Mouse (Mus musculus) kidney, postnatal 0 days (tissue): ENCODE data around the gene Nxph4. TPM values are rescaled to one million over a fixed set of nuclear protein-coding genes. Genes with fewer than 3 reads are reported as not detected.

Source experiments
- ATAC-seq: fragments of 200-750 bp; cut with Nextera tagmentation; replicated peaks from 2 replicates; pipeline ENCODE4 v1.8.0; 2017; ENCODE audit warnings: low read depth, moderate number of reproducible peaks, moderate TSS enrichment, moderate library complexity; ENCODE audit not compliant: low FRiP score
- DNase-seq: peaks from one replicate; pipeline ENCODE4 v3.0.0-alpha.2; 2016; ENCODE audit warnings: low spot score
- H3K27ac ChIP-seq: fragments of 300-500 bp; sonication (generic); 2 replicates; pipeline ENCODE4 v1.5.1; 2014; ENCODE audit warnings: mild to moderate bottlenecking
- H3K27me3 ChIP-seq: fragments of 300-500 bp; sonication (generic); 2 replicates; pipeline ENCODE4 v1.6.1; 2014; ENCODE audit warnings: low read length, mixed read lengths; ENCODE audit not compliant: insufficient read depth
- H3K36me3 ChIP-seq: fragments of 300-500 bp; sonication (generic); 2 replicates; pipeline ENCODE4 v1.6.1; 2014; ENCODE audit warnings: low read length, mixed read lengths; ENCODE audit not compliant: insufficient read depth
- H3K4me1 ChIP-seq: fragments of 300-500 bp; sonication (generic); replicated peaks from 2 replicates; pipeline ENCODE4 v1.6.1; 2014; ENCODE audit warnings: antibody characterized with exemption, low read length, mixed read lengths; ENCODE audit not compliant: insufficient read depth
- H3K4me2 ChIP-seq: fragments of 300-500 bp; sonication (generic); 2 replicates; pipeline ENCODE4 v1.6.1; 2014; ENCODE audit warnings: mild to moderate bottlenecking, low read length, moderate library complexity, mixed read lengths
- H3K4me3 ChIP-seq: fragments of 300-500 bp; sonication (generic); replicated peaks from 2 replicates; pipeline ENCODE4 v1.5.1; 2014; ENCODE audit warnings: low read depth, low read length
- H3K9ac ChIP-seq: fragments of 300-500 bp; sonication (generic); 2 replicates; pipeline ENCODE4 v1.6.1; 2014; ENCODE audit warnings: low read depth, low read length
- H3K9me3 ChIP-seq: fragments of 300-500 bp; sonication (generic); replicated peaks from 2 replicates; pipeline ENCODE4 v1.6.1; 2016; ENCODE audit warnings: low read length, inconsistent platforms, mixed read lengths
- CTCF ChIP-seq: IDR thresholded peaks from 2 replicates; pipeline ENCODE4 v1.5.1; 2016; ENCODE audit warnings: antibody characterized with exemption, low read depth, mild to moderate bottlenecking, moderate library complexity
- WGBS: fragments of 180-500 bp; shearing (Covaris S2); extraction: QIAGEN DNeasy Blood & Tissue Kit; methylation state at CpG from one replicate; pipeline ENCODE4 v1.1.7; 2014; 5-methylcytosine and 5-hydroxymethylcytosine counted together
- polyA plus RNA-seq: library from polyadenylated mRNA; unstranded; fragments of >200 nt; fragmentation: Nextera tagmentation; extraction: Ambion mirVana; gene quantifications from 2 replicates; pipeline ENCODE4 v1.2.1, GENCODE M21; 2015

Nxph4 gene
- polyA plus RNA-seq, 1 experiment from 2014 or later: 0.93 TPM

- Histone ChIP-seq H3K9me3 (no peaks in the 10 kb centered on the region), H3K27me3 (peaks cover 49% of the 10 kb centered on the region), H3K4me3 (peak overlapping the region; percentile 44), H3K36me3 (no peaks in the 10 kb centered on the region), H3K9ac (peak overlapping the region; percentile 39; the same call in 1 of the 2 replicates), H3K4me1 (peaks cover 36% of the 10 kb centered on the region), H3K4me2 (peak overlapping the region; percentile 83), H3K27ac (no peak overlapping the region)
- ATAC-seq (no peak), DNase-seq (no peak)
- under 1% methylated on average over 44 of the region's 46 CpGs for WGBS
- 0 out of 2 replicates have a peak, but pooled peaks have one; percentile 32 for TF ChIP-seq CTCF
Observed at GRCm38 (mm10) chr10:127511634-127512306, 22.6 kb downstream of the Nxph4 start.

GRCm38 (mm10) chr10:127510895-127511617 is 23.3 kb downstream of the Nxph4 start:
- WGBS: 12% methylated on average over 11 of the region's 11 CpGs
- no peaks in the 10 kb centered on the region for H3K9me3 ChIP-seq
- peaks cover 29% of the 10 kb centered on the region; the same call in 1 of the 2 replicates for H3K4me1 ChIP-seq
- peak overlapping the region; percentile 83; the same call in 1 of the 2 replicates for H3K4me2 ChIP-seq
- ATAC-seq: no peak
- H3K27me3 ChIP-seq: peaks cover 49% of the 10 kb centered on the region
- no peak overlapping the region for H3K27ac ChIP-seq
- H3K9ac ChIP-seq: no peak overlapping the region
- H3K36me3 ChIP-seq: no peaks in the 10 kb centered on the region
- DNase-seq: no peak
- TF ChIP-seq CTCF: no peak
- H3K4me3 ChIP-seq: 0 out of 2 replicates have a peak overlapping the region, but pooled peaks have one; percentile 44

- Histone ChIP-seq H3K27ac (no peak overlapping the region), H3K9me3 (no peaks in the 10 kb centered on the region), H3K27me3 (peaks cover 49% of the 10 kb centered on the region), H3K4me3 (no peak overlapping the region; the same call in 1 of the 2 replicates), H3K36me3 (no peaks in the 10 kb centered on the region), H3K9ac (no peak overlapping the region), H3K4me1 (peaks cover 26% of the 10 kb centered on the region; the same call in 1 of the 2 replicates), H3K4me2 (peak overlapping the region; percentile 63)
- TF ChIP-seq CTCF: no peak
- ATAC-seq (no peak), DNase-seq (no peak)
- WGBS: 16% methylated on average over 17 of the region's 17 CpGs
Observed at GRCm38 (mm10) chr10:127509837-127510701, 24.3 kb downstream of the Nxph4 start.

- Histone ChIP-seq H3K9me3 (no peaks in the 10 kb centered on the region), H3K4me1 (peaks cover 26% of the 10 kb centered on the region; the same call in 1 of the 2 replicates), H3K36me3 (no peaks in the 10 kb centered on the region), H3K9ac (no peak overlapping the region), H3K27ac (no peak overlapping the region), H3K27me3 (peaks cover 43% of the 10 kb centered on the region), H3K4me3 (peak overlapping the region; percentile 26), H3K4me2 (peak overlapping the region; percentile 63)
- DNase-seq: peak; percentile 94
- under 1% methylated on average over 35 of the region's 35 CpGs for WGBS
- peak; percentile 51 for ATAC-seq
- TF ChIP-seq CTCF: peak; percentile 92
Observed at GRCm38 (mm10) chr10:127509051-127509836, 25.1 kb downstream of the Nxph4 start.

DNA sequence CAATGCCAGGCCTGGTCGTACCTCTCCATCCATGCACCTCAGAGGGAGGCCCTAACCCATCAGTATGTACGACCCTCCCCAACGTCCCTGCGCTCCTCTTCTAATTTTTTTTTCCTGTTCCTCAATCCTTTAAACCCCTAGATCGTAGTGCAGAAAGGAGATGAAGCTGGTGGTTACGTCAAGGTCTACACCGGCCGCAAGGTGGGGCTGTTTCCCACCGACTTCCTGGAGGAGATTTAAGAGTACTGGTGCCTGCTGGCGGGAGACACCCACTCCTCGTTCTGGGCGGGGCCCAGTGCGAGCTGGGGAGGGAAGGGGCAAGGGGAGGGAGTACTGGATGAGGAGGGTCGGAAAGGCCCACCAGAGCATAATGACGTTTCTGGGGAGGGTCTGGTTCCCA is 26.1 kb downstream of the Nxph4 start:
- Histone ChIP-seq H3K9me3 (no peaks in the 10 kb centered on the region), H3K4me1 (peaks cover 20% of the 10 kb centered on the region; the same call in 1 of the 2 replicates), H3K36me3 (no peaks in the 10 kb centered on the region), H3K27ac (no peak overlapping the region), H3K9ac (0 out of 2 replicates have a peak overlapping the region, but pooled peaks have one; percentile 4), H3K4me2 (peak overlapping the region; percentile 63), H3K4me3 (no peak overlapping the region), H3K27me3 (peaks cover 34% of the 10 kb centered on the region)
- peak; percentile 82 for TF ChIP-seq CTCF
- DNase-seq: peak; percentile 88
- peak; percentile 0; the same call in 1 of the 2 replicates for ATAC-seq
- WGBS: 6% methylated on average over 15 of the region's 15 CpGs
